Mouse (Mus musculus): ENCODE measurements around the gene Trmt11.
"Not testable (repeated sequence)": the region's sequence is repeated elsewhere in the genome, so short reads cannot be mapped to it uniquely, and the experiment has no call there.

Trmt11 gene

DNA sequence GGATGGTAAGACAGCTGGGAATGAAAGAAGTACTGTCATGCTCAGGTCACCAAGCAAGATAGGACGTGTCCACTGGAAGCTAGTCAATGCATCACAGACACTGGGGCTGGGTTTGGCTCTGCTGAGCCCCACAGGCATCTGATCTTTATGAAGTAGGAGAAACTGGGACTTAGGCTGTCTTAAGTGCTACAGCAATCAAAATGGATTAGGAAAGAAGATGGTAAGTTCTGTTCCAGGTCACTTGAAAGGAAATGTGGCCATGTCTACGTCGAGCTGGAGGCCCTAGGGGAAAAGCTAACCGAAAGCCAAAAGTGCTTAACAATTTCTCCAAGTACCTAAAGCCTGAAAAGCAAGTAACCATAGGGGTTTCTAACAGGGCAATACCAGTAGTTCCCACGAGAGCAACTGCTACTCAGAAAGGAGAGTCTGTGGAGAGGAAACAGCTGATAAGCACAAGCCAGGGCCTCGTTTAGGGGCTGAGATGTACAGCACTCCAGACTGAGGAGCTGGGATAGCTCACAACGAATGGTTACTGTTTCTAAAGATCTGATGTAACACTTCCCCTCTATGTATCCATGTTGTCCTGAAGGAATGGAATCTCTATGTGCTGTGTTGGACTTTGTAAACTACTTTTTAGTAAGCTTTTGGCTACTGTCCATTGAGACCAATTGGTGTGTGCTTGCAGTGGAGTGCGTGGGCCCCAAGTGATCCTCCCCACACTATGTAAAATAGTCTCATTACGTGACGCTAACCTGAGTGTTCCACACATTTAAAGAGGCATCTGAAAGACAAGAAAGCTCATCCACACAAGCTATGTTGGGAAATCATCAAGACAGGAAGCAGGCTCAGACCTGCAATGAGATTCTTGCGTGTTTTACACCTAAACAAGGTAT is 44.6 kb downstream of the Trmt11 start:
- no peak for DNase-seq (ENCODE audit: low spot score in 2 of 2)

DNA sequence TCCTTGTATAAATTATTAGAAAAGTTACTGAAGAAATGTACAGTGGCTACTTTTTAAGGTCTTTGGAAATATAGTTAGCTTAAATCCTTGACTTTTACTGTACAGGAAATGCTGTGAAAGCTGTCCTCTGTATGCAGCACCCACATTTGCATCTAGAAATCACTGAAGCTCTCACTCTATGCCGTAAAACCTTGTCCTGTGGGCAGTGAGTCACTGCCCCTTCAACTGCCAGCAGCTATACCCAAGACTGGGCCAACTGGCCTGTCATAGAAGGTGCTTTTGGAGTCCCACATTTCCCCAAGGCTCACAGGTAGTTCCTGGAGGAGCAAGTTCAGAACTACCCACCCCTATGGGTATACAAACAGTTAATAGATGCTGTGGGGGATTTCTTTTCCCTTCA is 48.2 kb downstream of the Trmt11 start:
- DNase-seq (ENCODE audit: low spot score in 2 of 2) = no peak

DNA sequence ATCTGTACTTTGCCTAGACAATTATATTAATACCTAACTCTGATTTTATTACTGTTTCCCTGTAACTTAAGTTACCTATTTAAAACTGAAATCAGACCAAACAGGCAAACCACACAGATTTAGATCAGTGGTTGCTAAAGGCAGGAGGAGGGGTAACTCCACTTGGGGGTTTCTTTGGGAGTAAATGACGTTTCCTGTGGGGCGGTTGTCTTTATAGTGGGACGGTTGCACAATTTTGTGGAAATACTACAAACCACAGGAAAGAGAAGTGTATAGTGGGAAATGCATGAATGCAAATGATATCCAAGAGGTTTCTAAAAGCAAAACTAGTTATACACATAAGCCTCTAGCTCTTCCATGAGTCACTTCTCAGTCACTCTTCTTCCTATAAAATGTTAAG is 50.6 kb downstream of the Trmt11 start:
- DNase-seq (ENCODE audit: low spot score in 2 of 2) = no peak

DNA sequence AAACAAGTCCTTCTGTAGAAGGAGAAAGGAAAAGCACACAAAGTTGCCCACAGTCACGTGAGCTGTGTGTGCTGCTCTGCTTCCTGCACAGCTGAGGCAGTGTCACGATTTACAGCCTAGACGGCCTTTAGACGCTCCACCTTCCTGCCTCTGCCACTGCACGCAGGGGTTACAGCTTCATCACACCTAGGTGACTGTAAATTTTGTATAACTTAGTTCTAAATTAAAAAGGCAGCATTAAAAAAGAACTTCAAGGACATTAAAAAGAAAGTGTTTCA is 62.1 kb downstream of the Trmt11 start:
- DNase-seq (ENCODE audit: low spot score in 2 of 2) = no peak

DNA sequence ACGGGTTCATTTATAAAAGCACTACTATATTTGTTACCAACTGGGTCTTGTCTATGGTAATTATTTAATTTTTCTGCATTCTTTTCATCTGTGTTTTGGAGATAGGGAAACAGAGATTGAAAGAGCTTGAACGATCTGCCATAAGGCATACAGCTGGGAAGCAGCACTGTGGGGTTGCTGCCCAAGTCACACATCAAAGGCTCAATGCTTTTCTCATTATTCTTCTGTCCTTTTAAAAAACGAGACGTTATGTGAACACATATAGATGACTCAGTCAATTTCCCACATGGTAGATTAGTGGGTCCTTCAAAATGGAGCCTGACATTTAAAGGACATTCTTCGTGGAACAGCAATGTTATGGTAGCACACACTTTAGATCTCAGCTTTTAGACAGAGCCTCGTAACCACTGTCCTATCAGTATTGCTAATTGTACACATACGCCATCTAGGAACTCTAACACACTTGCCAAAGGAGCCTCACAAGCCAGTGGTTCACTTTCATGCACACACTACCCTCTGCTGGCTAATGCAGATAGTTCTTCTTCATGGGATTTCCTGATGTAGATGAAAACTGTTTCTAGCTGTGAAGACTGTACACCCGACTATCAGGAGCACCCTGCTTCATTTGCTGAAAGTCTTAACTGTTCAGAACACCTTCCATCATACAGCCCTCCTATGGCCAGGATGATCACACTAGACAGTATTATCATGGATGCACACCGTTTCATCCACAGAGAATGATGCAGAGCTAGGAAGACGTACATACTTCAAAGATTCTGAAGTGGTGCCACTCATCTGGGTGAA is 62.6 kb downstream of the Trmt11 start:
- no peak for DNase-seq (ENCODE audit: low spot score in 2 of 2)

DNA sequence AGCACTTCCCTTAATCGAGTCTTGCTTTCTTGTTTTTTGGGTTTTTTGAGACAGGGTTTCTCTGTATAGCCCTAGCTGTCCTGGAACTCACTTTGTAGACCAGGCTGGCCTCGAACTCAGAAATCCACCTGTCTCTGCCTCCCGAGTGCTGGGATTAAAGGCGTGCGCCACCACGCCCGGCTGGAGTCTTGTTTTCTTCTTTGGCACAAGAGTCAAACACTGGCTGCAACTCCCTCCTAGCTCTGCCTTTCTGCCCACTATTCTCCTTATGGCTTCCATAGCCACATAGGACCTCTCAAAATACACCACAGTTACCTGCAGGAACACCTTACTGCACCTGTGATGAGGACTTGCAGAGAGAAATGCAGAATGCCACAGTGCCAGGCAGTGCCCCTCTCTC is 64.6 kb downstream of the Trmt11 start:
- not testable (repeated sequence) for DNase-seq (ENCODE audit: low spot score in 2 of 2)

DNA sequence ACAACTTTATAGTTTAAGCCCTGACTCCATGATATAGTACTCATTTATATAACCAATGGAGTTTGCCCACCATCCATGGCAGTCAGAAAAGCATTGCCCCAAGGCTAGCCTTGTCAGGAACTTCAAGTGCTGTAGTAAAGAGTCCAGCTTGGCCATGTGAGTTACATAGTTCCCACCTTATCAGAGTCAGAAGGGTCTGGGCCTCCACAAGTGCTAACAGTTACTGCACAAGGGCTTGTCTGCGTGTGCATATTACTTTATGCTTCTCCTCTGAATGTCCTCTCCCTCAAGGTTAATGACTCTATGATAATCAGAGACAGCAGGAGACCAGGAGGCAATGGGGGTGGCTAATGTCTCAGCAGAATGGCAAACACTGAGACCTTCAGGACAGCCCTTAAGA is 73.4 kb downstream of the Trmt11 start:
- no peak for DNase-seq (ENCODE audit: low spot score in 2 of 2)

DNA sequence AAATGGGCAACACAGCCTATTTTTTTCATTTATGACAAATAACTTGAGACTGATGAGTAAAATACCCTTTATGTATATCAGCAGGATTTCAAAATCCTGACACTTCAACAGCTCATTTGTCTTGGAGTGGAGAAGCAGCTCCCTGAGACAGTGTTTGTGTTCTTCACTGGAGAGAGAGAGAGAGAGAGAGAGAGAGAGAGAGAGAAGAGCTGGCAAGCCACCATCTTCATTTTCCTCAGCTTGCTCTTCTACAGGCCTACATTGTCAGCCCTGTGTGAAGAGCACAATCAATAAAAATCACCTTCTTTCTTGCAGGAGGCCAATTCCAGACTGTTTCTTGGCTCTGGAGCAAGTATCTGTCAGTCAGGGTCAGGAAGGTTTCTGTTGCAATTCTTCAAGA is 78.8 kb downstream of the Trmt11 start:
- no peak for DNase-seq (ENCODE audit: low spot score in 2 of 2)

DNA sequence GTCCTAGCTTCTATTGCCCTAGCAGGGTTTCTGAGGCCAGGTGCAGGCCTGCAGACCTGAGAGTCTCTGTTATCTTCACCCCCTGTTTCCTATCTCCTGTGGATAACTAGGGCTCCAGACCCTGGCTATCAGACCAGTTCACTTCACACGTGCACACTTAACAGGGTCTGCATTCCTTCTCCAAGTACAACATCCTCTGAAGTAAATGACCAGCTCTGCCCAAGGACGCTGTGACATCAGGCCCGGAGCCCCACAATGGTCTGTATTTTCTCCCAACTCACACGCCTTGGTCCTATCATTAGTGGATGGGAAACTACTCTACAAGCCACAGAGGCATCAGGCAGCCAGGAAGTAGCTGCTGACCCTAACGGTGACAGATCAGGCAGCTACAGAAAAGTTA is 81.4 kb downstream of the Trmt11 start:
- DNase-seq (ENCODE audit: low spot score in 2 of 2) = no peak

DNA sequence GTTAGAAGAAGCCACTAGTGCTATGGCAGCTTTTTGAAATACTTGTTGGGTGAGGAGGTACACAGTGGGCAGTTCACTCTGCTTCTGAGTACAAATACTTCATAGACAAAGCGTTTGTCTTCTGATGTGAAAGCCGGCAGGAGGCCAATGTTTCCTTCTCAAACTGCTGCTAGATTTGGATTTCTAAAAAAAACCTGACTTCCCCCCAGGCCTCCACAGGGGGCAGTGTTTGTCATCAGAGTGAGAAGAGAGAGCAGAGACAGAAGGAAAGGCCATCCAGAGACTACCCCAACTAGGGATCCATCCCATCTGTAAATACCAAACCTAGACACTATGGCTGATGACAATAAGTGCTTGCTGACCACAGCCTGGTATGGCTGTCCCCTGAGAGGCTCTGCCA is 83.3 kb downstream of the Trmt11 start:
- no peak for DNase-seq (ENCODE audit: low spot score in 2 of 2)

DNA sequence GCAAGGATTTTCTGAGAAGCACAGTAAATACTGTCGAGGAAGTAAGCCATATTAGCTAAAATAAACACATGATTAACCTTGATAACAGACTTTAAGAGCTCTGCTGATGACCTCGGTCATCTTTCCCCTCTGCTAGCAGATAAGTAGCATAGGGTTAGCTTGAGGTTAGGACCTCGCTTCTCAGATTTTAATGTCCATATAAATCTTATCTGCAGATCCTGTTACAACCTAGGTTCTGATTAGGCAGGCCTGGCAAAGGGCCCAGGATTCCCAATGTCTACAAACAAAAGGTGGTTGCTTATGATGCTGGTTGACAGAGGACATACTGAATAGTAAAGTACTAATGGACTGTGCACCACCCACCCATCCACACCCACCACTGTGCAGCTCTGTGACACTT is 83.8 kb downstream of the Trmt11 start:
- DNase-seq (ENCODE audit: low spot score in 2 of 2) = no peak

DNA sequence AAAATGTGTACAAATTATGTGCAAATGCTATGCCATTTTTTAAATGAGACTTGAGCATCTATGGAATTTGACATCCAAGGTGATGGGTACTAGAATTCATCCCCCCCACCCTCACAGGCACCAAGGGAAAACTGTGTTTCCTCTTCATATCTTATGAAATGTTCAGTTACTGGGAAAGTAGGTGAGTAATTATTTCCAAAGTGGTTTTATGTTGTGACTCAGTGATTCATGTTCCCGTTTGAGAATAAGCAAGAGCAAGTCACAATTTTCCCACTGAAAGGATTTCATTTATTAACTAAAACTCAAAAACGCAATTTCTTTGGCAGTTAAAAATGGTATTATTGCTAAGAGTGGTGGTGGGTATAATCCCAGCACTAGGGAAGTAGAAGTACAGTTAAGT is 95.8 kb downstream of the Trmt11 start:
- no peak for DNase-seq (ENCODE audit: low spot score in 2 of 2)

DNA sequence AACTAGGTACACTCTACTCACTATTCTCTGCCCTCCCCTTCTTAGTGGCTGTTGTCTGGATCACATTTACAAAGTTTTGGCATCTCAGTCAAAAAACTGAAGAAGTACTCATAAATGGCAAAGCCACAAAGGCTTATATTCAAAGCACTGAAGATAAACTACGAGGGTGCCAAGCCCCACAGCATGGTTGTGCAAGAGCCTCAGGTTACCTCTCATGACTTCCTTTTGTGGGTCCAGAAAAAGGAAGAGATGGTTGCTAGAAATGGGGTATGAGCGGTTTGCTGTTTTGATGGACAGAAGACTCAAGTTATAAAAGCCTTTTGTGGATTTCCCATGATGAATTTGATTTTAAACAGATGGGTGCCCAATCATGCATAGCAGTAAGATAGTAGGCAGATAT is 97.4 kb downstream of the Trmt11 start:
- DNase-seq (ENCODE audit: low spot score in 2 of 2) = no peak

DNA sequence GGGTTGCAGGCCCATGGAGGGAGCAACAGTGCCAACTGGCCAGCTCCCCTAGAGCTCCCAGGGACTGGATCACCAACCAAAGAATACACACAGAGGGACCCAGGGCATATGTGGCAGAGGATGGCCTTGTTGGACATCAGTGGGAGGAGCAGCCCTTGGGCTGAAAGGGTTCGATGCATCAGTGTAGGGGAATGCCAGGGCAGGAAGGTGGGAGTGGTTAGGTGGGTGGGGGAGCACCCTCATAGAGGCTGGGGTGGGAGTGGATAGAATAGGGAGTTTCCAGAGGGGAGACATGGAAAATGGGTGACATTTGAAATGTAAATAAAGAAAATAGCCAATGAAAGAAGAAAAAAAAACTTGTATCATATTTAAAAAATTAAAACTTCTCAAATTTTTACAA is 97.8 kb downstream of the Trmt11 start:
- no peak for DNase-seq (ENCODE audit: low spot score in 2 of 2)

DNA sequence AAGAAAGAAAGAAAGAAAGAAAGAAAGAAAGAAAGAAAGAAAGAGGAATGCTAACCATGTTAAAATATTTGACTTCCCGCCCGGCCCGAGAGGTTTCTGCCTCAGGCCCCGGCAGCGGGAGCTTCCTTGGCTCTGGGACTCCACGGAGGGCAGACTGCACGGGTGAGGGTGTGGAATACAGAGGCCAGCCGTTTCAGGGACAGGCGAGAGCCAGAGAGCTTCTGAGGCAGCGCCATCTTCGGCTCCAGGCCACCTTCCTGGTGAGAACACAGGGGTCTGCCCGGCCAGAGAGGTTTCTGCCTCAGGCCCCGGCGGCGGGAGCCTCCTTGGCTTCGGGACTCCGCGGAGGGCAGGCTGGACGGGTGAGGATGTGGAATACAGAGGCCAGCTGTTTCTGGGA is 102.3 kb downstream of the Trmt11 start:
- not testable (repeated sequence) for DNase-seq (ENCODE audit: low spot score in 2 of 2)

Measured in urinary bladder, postnatal 4 days (tissue).